Mouse (Mus musculus) C2C12 (cell line): ENCODE measurements at regions not wholly inside any gene's neighbourhood (a gene's known extent, or its start where the extent isn't known, plus 50 kb on each side); places are given as distances from the start of the nearest gene placed in this dataset.

Source experiments
- H3K27me3 ChIP-seq: one replicate; pipeline ENCODE4 v1.6.1; 2011; ENCODE audit not compliant: control insufficient read depth, insufficient read depth, insufficient read length
- H3K36me3 ChIP-seq: one replicate; pipeline ENCODE4 v1.6.1; 2011; ENCODE audit not compliant: control insufficient read depth, insufficient read depth
- H3K4me3 ChIP-seq: one replicate; pipeline ENCODE4 v1.5.1; 2011; ENCODE audit warnings: mild to moderate bottlenecking, control low read depth; ENCODE audit not compliant: poor library complexity, insufficient read depth, severe bottlenecking
- H3K79me2 ChIP-seq: one replicate; pipeline ENCODE4 v1.6.1; 2011; ENCODE audit not compliant: control insufficient read depth, insufficient read depth
- H3K79me3 ChIP-seq: one replicate; pipeline ENCODE4 v1.6.1; 2011; ENCODE audit warnings: low read depth, control low read depth
- H3ac ChIP-seq: one replicate; pipeline ENCODE3; 2011; ENCODE audit warnings: low read depth; ENCODE audit not compliant: control insufficient read depth, insufficient read length
- CEBPB ChIP-seq: IDR thresholded peaks from one replicate; pipeline ENCODE4 v1.6.1; 2011; ENCODE audit warnings: low read depth, mild to moderate bottlenecking, control low read depth, moderate library complexity
- CTCF ChIP-seq: IDR thresholded peaks from one replicate; pipeline ENCODE4 v1.5.1; 2011; ENCODE audit not compliant: control insufficient read depth, insufficient read depth, insufficient read length
- FOSL1 ChIP-seq: IDR thresholded peaks from one replicate; pipeline ENCODE4 v1.8.0; 2011; ENCODE audit warnings: mild to moderate bottlenecking, low read length; ENCODE audit not compliant: poor library complexity, insufficient read depth, severe bottlenecking
- MAX ChIP-seq: IDR thresholded peaks from one replicate; pipeline ENCODE4 v1.6.1; 2011; ENCODE audit warnings: mild to moderate bottlenecking, control low read depth
- MYOD1 ChIP-seq: IDR thresholded peaks from one replicate; pipeline ENCODE4 v1.6.1; 2011; ENCODE audit warnings: low read depth; ENCODE audit not compliant: control insufficient read depth, insufficient read length
- MYOG ChIP-seq: IDR thresholded peaks from one replicate; pipeline ENCODE4 v1.6.1; 2011; ENCODE audit not compliant: control insufficient read depth, insufficient read length; ENCODE audit errors: extremely low read depth
- USF1 ChIP-seq: IDR thresholded peaks from one replicate; pipeline ENCODE4 v1.6.1; 2011; ENCODE audit warnings: low read depth, mild to moderate bottlenecking, control low read depth, moderate library complexity

- H3K79me2 ChIP-seq = no peaks in the 10 kb centered on the region
- H3K36me3 ChIP-seq = no peaks in the 10 kb centered on the region
- TF ChIP-seq CTCF (no peak), MYOD1 (no peak), CEBPB (no peak), MAX (no peak), FOSL1 (no peak), USF1 (no peak), MYOG (no peak)
- no peak overlapping the region for H3ac ChIP-seq
- H3K4me3 ChIP-seq = no peak overlapping the region
- H3K27me3 ChIP-seq = no peaks in the 10 kb centered on the region
- H3K79me3 ChIP-seq = no peaks in the 10 kb centered on the region
Measured at GRCm38 (mm10) chr15:56979353-56979752, 498.1 kb downstream of the Slc22a22 start.

- H3K79me3 ChIP-seq = no peaks in the 10 kb centered on the region
- H3K36me3 ChIP-seq = no peaks in the 10 kb centered on the region
- no peak overlapping the region for H3ac ChIP-seq
- no peaks in the 10 kb centered on the region for H3K79me2 ChIP-seq
- no peaks in the 10 kb centered on the region for H3K27me3 ChIP-seq
- TF ChIP-seq MYOD1 (peak; percentile 31), FOSL1 (peak; percentile 79), MYOG (no peak), CEBPB (peak; percentile 61), MAX (peak; percentile 37), CTCF (no peak), USF1 (no peak)
- no peak overlapping the region for H3K4me3 ChIP-seq
Measured at GRCm38 (mm10) chr15:56975446-56976433, 501.7 kb downstream of the Slc22a22 start.

GRCm38 (mm10) chr15:56970140-56970539 lies 507.3 kb downstream of the Slc22a22 start:
- Histone ChIP-seq H3ac (no peak overlapping the region), H3K79me2 (no peaks in the 10 kb centered on the region), H3K27me3 (no peaks in the 10 kb centered on the region)

GRCm38 (mm10) chr15:56956356-56956755 lies 521.1 kb downstream of the Slc22a22 start:
- Histone ChIP-seq H3K79me2 (no peaks in the 10 kb centered on the region), H3K4me3 (no peak overlapping the region), H3K79me3 (no peaks in the 10 kb centered on the region), H3K36me3 (no peaks in the 10 kb centered on the region), H3K27me3 (no peaks in the 10 kb centered on the region), H3ac (no peak overlapping the region)
- no peak for TF ChIP-seq CTCF
- no peak for TF ChIP-seq FOSL1
- TF ChIP-seq MYOG = no peak

More at GRCm38 (mm10) chr15:56970140-56970539, 507.3 kb downstream of the Slc22a22 start:
- no peak overlapping the region for H3K4me3 ChIP-seq
- no peaks in the 10 kb centered on the region for H3K36me3 ChIP-seq
- H3K79me3 ChIP-seq = no peaks in the 10 kb centered on the region
- TF ChIP-seq CTCF = no peak
- no peak for TF ChIP-seq MYOD1
- TF ChIP-seq CEBPB = peak; percentile 44

- H3K4me3 ChIP-seq = no peak overlapping the region
- H3K27me3 ChIP-seq = no peaks in the 10 kb centered on the region
- no peak overlapping the region for H3ac ChIP-seq
- TF ChIP-seq CTCF (no peak), FOSL1 (no peak), MAX (no peak), MYOD1 (no peak), USF1 (no peak), MYOG (no peak), CEBPB (no peak)
- H3K36me3 ChIP-seq = no peaks in the 10 kb centered on the region
- H3K79me3 ChIP-seq = no peaks in the 10 kb centered on the region
- H3K79me2 ChIP-seq = no peaks in the 10 kb centered on the region
Measured at GRCm38 (mm10) chr15:56952176-56952575, 525.2 kb downstream of the Slc22a22 start.

- no peaks in the 10 kb centered on the region for H3K36me3 ChIP-seq
- no peak overlapping the region for H3K4me3 ChIP-seq
- no peaks in the 10 kb centered on the region for H3K79me3 ChIP-seq
- no peaks in the 10 kb centered on the region for H3K27me3 ChIP-seq
- H3K79me2 ChIP-seq = no peaks in the 10 kb centered on the region
- H3ac ChIP-seq = no peak overlapping the region
- TF ChIP-seq FOSL1 (no peak), MYOD1 (no peak), CEBPB (peak; percentile 73)
Measured at GRCm38 (mm10) chr15:56950824-56951223, 526.6 kb downstream of the Slc22a22 start.
